Mouse (Mus musculus) bone marrow, adult 2 months (tissue): ENCODE measurements around the gene Gm7102. TPM values are rescaled to one million over a fixed set of nuclear protein-coding genes. Genes with fewer than 3 reads are reported as not detected.

Experiments used
- H3K27ac ChIP-seq: fragments of 200-500 bp; 2 replicates; pipeline ENCODE4 v1.5.1; 2012; ENCODE audit warnings: low read depth, mild to moderate bottlenecking, control low read depth, inconsistent platforms, low read length; ENCODE audit not compliant: control insufficient read depth, poor library complexity, insufficient read depth
- H3K4me1 ChIP-seq: fragments of 200-500 bp; 2 replicates; pipeline ENCODE4 v1.6.1; 2011; ENCODE audit warnings: low read length; ENCODE audit not compliant: control insufficient read depth, insufficient read depth
- H3K4me3 ChIP-seq: fragments of 200-500 bp; replicated peaks from 2 replicates; pipeline ENCODE3; 2011; ENCODE audit warnings: mild to moderate bottlenecking, low read depth, low read length, control low read depth; ENCODE audit not compliant: control insufficient read depth
- CTCF ChIP-seq: fragments of 200-500 bp; IDR thresholded peaks from 2 replicates; pipeline ENCODE4 v1.5.1; 2011; ENCODE audit warnings: low read length, control low read depth; ENCODE audit not compliant: control insufficient read depth, insufficient read depth
- POLR2A ChIP-seq: fragments of 200-500 bp; IDR thresholded peaks from 2 replicates; pipeline ENCODE4 v1.6.1; 2011; ENCODE audit warnings: low read depth, mild to moderate bottlenecking, control low read depth, low read length, borderline replicate concordance; ENCODE audit not compliant: control insufficient read depth
- WGBS: fragments of 180-500 bp; shearing (Covaris S2); methylation state at CpG from one replicate; pipeline ENCODE4 v1.1.7; 2018; 5-methylcytosine and 5-hydroxymethylcytosine counted together
- polyA plus RNA-seq: library from polyadenylated mRNA; stranded (reverse); fragments of >200 nt; gene quantifications from 2 replicates; pipeline ENCODE4 v1.2.4, GENCODE M21; 2011; ENCODE audit warnings: low replicate concordance; ENCODE audit not compliant: missing spikeins, insufficient read depth, insufficient read length

Gm7102 gene
- polyA plus RNA-seq, 1 experiment, result not detected

GRCm38 (mm10) chr19:61151372-61151700 lies 24.8 kb downstream of the Gm7102 start:
- WGBS, result 10% methylated on average over 8 of the region's 8 CpGs
- H3K27ac ChIP-seq, result no peak overlapping the region
- no peak for TF ChIP-seq POLR2A
- TF ChIP-seq CTCF, result no peak
- no peaks in the 10 kb centered on the region for H3K4me1 ChIP-seq
- peak overlapping the region; percentile 46 for H3K4me3 ChIP-seq

GRCm38 (mm10) chr19:61141299-61141698 lies 34.8 kb downstream of the Gm7102 start:
- no peaks in the 10 kb centered on the region for H3K4me1 ChIP-seq
- H3K4me3 ChIP-seq, result no peak overlapping the region
- 42% methylated on average over 4 of the region's 4 CpGs for WGBS
- TF ChIP-seq CTCF, result no peak
- no peak for TF ChIP-seq POLR2A
- no peak overlapping the region for H3K27ac ChIP-seq

GRCm38 (mm10) chr19:61140342-61141206 lies 35.5 kb downstream of the Gm7102 start, which contains the start of gene Zfp950:
Gene Zfp950, minus strand, starts transcription at chr19:61140840.
- peak within 1 kb of the TSS; percentile 14 for H3K27ac ChIP-seq
- WGBS, result under 1% methylated on average over 18 of the region's 18 CpGs
- no peaks in the 10 kb centered on the region for H3K4me1 ChIP-seq
- TF ChIP-seq POLR2A, result no peak; the same call in 1 of the 2 replicates
- TF ChIP-seq CTCF, result no peak
- H3K4me3 ChIP-seq, result peak within 1 kb of the TSS; percentile 86

- Histone ChIP-seq H3K4me3 (no peak overlapping the region), H3K27ac (no peak overlapping the region), H3K4me1 (no peaks in the 10 kb centered on the region)
- no peak for TF ChIP-seq CTCF
- no peak for TF ChIP-seq POLR2A
These were observed 37.5 kb downstream of the Gm7102 start for GRCm38 (mm10) chr19:61138655-61139054.

GRCm38 (mm10) chr19:61131096-61131495 lies 45.0 kb downstream of the Gm7102 start:
- Histone ChIP-seq H3K4me3 (no peak overlapping the region), H3K4me1 (no peaks in the 10 kb centered on the region), H3K27ac (no peak overlapping the region)
- 88% methylated on average over 10 of the region's 10 CpGs for WGBS
- TF ChIP-seq POLR2A (no peak), CTCF (no peak)

Other genes starting within 250 kb of the Gm7102 start
- 16.5 and 18.5 TPM in 2 replicates for gene Zfp950, start 35.5 kb downstream of the Gm7102 start, polyA plus RNA-seq
- gene Gm6020, start 7.6 kb upstream of the Gm7102 start, polyA plus RNA-seq, result not detected in 2 replicates
- gene Csf2ra, start 52.1 kb upstream of the Gm7102 start, polyA plus RNA-seq, result 61.7 and 173 TPM in 2 replicates
- gene Gm21060, start 120.8 kb upstream of the Gm7102 start, polyA plus RNA-seq, result not detected in 2 replicates